Mouse (Mus musculus): Measurements from ENCODE around the gene Plekhm3. TPM values are rescaled to one million over a fixed set of nuclear protein-coding genes. Genes with fewer than 3 reads are reported as not detected.

Plekhm3 gene
- total RNA-seq, 1 experiment = 9.8 TPM

DNA sequence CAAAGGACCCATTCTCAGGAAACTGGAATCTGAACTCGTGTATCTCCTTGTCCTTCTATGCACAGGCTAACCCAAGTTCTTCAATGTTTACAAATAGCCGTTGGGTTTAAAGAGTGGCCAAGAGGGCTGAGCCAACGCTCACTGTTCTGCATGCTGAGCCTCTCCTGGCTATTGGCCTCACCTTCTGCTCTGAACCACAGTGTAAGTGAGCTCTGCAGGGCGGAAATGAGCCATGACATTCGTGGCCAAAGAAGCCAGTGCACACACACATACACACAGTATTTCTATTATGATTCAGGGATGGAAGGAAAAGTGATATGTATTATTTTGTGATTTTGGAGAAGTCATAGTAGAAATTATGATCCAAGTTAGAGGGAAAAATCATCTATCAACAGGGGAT, 138.9 kb downstream of the Plekhm3 start:
- TF ChIP-seq ZNF384 (IDR thresholded peaks at IDR 0.05; ENCODE audit: low read depth, low read length) (no peak), HCFC1 (IDR thresholded peaks at IDR 0.05; ENCODE audit: borderline replicate concordance, insufficient read depth, low read length) (no peak), ZC3H11A (IDR thresholded peaks at IDR 0.05; ENCODE audit: borderline replicate concordance, low read depth, low read length) (no peak), CHD2 (IDR thresholded peaks at IDR 0.05; ENCODE audit: low read depth, low read length) (no peak), MAFK (IDR thresholded peaks at IDR 0.05; ENCODE audit: insufficient read depth, low read depth, low read length) (no peak)
- in situ Hi-C loops (cut with MboI; ENCODE audit: low sequenced_read_pairs in 2 of 2, unreplicated experiment in 2 of 2) = no loop called here
- H3K4me3 ChIP-seq (ENCODE audit: insufficient read depth in 1 of 2, low read depth in 1 of 2, low read length in 2 of 2, poor library complexity in 1 of 2, severe bottlenecking in 1 of 2) = no peak overlapping the region
- H3K9ac ChIP-seq (ENCODE audit: insufficient read depth, low read depth, low read length, poor library complexity, severe bottlenecking) = no peak overlapping the region
- H3K27ac ChIP-seq (ENCODE audit: insufficient read depth, low read depth, low read length, poor library complexity, severe bottlenecking) = no peak overlapping the region
- no peaks in the 10 kb centered on the region for H3K4me1 ChIP-seq (ENCODE audit: control insufficient read depth in 2 of 2, insufficient read depth in 2 of 2, low read length in 2 of 2, poor library complexity in 1 of 2)
- H3K36me3 ChIP-seq (ENCODE audit: control insufficient read depth, insufficient read depth, low read length, poor library complexity, severe bottlenecking) = no peaks in the 10 kb centered on the region
- no peak for DNase-seq (ENCODE audit: low read depth, low spot score)
- no peaks in the 10 kb centered on the region for H3K9me3 ChIP-seq (ENCODE audit: control insufficient read depth, insufficient read depth, low read depth, low read length)

DNA sequence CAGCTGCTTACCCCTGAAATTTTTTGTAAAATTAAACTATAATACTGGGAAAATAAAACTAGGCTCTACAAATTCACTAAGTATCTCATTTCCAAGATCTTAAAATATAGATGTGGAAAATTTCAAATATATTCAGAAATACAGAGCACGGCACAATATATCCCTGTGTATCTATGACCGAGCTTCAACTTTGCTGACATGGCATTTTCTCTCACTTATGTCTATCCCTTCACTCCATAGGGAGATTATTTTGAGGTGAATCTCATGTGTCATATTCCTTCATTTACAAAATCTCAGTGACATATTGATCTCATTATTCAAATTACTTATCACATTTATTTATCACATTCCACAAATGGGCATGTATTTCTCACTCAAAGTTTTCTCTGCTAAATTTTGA, 143.4 kb downstream of the Plekhm3 start:
- no peak overlapping the region for H3K9ac ChIP-seq (ENCODE audit: insufficient read depth, low read depth, low read length, poor library complexity, severe bottlenecking)
- TF ChIP-seq ZNF384 (IDR thresholded peaks at IDR 0.05; ENCODE audit: low read depth, low read length) = no peak
- no peak for TF ChIP-seq CHD2 (IDR thresholded peaks at IDR 0.05; ENCODE audit: low read depth, low read length)
- TF ChIP-seq HCFC1 (IDR thresholded peaks at IDR 0.05; ENCODE audit: borderline replicate concordance, insufficient read depth, low read length) = no peak
- peak; percentile 88 for TF ChIP-seq MAFK (IDR thresholded peaks at IDR 0.05; ENCODE audit: insufficient read depth, low read depth, low read length)
- no peaks in the 10 kb centered on the region for H3K9me3 ChIP-seq (ENCODE audit: control insufficient read depth, insufficient read depth, low read depth, low read length)
- in situ Hi-C loops (cut with MboI; ENCODE audit: low sequenced_read_pairs in 2 of 2, unreplicated experiment in 2 of 2) = no loop called here
- no peak for DNase-seq (ENCODE audit: low read depth, low spot score)
- no peaks in the 10 kb centered on the region for H3K36me3 ChIP-seq (ENCODE audit: control insufficient read depth, insufficient read depth, low read length, poor library complexity, severe bottlenecking)
- no peak overlapping the region for H3K27ac ChIP-seq (ENCODE audit: insufficient read depth, low read depth, low read length, poor library complexity, severe bottlenecking)
- no peaks in the 10 kb centered on the region for H3K4me1 ChIP-seq (ENCODE audit: control insufficient read depth in 2 of 2, insufficient read depth in 2 of 2, low read length in 2 of 2, poor library complexity in 1 of 2)
- no peak overlapping the region for H3K4me3 ChIP-seq (ENCODE audit: insufficient read depth in 1 of 2, low read depth in 1 of 2, low read length in 2 of 2, poor library complexity in 1 of 2, severe bottlenecking in 1 of 2)

DNA sequence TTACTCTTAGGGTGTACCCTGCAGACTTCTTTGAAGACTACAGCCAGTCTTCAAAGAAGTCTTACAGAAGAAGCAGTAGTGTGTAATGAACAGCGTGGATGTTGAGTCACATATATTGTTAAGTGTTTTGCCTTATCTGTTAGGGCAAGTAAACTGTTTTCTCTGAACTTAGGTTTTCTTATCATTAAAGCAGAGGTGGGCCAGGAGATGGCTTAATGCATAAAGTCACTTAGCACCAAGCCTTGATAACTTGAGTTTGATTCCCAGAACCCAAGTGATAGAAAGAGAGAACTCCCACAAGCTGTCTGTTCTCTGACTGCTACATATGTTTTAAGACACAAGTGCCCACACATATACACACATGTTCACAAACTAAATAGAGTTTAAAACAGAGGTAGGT, 144.7 kb downstream of the Plekhm3 start:
- Histone ChIP-seq H3K9me3 (ENCODE audit: control insufficient read depth, insufficient read depth, low read depth, low read length) (no peaks in the 10 kb centered on the region), H3K9ac (ENCODE audit: insufficient read depth, low read depth, low read length, poor library complexity, severe bottlenecking) (no peak overlapping the region), H3K36me3 (ENCODE audit: control insufficient read depth, insufficient read depth, low read length, poor library complexity, severe bottlenecking) (no peaks in the 10 kb centered on the region), H3K27ac (ENCODE audit: insufficient read depth, low read depth, low read length, poor library complexity, severe bottlenecking) (no peak overlapping the region), H3K4me3 (ENCODE audit: insufficient read depth in 1 of 2, low read depth in 1 of 2, low read length in 2 of 2, poor library complexity in 1 of 2, severe bottlenecking in 1 of 2) (no peak overlapping the region), H3K4me1 (ENCODE audit: control insufficient read depth in 2 of 2, insufficient read depth in 2 of 2, low read length in 2 of 2, poor library complexity in 1 of 2) (no peaks in the 10 kb centered on the region)
- in situ Hi-C loops (cut with MboI; ENCODE audit: low sequenced_read_pairs in 2 of 2, unreplicated experiment in 2 of 2) = no loop called here
- TF ChIP-seq ZC3H11A (IDR thresholded peaks at IDR 0.05; ENCODE audit: borderline replicate concordance, low read depth, low read length) (no peak), HCFC1 (IDR thresholded peaks at IDR 0.05; ENCODE audit: borderline replicate concordance, insufficient read depth, low read length) (no peak), ZNF384 (IDR thresholded peaks at IDR 0.05; ENCODE audit: low read depth, low read length) (no peak), MAFK (IDR thresholded peaks at IDR 0.05; ENCODE audit: insufficient read depth, low read depth, low read length) (no peak), CHD2 (IDR thresholded peaks at IDR 0.05; ENCODE audit: low read depth, low read length) (no peak)
- no peak for DNase-seq (ENCODE audit: low read depth, low spot score)

DNA sequence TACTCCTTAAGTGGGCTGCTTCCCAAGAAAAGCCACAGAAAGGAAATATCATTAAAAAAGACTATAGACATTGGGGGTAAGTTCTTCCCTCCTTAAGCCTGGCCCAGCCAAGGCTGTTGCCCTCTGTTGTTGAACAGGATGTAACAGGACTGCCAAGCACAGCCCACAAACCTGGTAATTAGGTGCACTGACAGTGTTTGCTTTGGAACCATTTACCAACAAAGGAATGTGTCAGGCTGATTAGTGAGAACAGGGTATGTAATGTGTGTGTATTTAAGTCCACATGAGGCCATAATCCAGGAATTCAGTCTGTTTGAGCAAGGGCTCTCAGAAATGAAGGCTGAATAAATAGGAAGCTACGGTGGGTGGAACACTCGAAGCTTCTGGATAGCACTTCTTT, 147.5 kb downstream of the Plekhm3 start:
- DNase-seq (ENCODE audit: low read depth, low spot score) = no peak
- no peak overlapping the region for H3K4me3 ChIP-seq (ENCODE audit: insufficient read depth in 1 of 2, low read depth in 1 of 2, low read length in 2 of 2, poor library complexity in 1 of 2, severe bottlenecking in 1 of 2)
- no peak overlapping the region for H3K9ac ChIP-seq (ENCODE audit: insufficient read depth, low read depth, low read length, poor library complexity, severe bottlenecking)
- H3K36me3 ChIP-seq (ENCODE audit: control insufficient read depth, insufficient read depth, low read length, poor library complexity, severe bottlenecking) = no peaks in the 10 kb centered on the region
- no peak overlapping the region for H3K27ac ChIP-seq (ENCODE audit: insufficient read depth, low read depth, low read length, poor library complexity, severe bottlenecking)
- TF ChIP-seq MAFK (IDR thresholded peaks at IDR 0.05; ENCODE audit: insufficient read depth, low read depth, low read length) (no peak), CHD2 (IDR thresholded peaks at IDR 0.05; ENCODE audit: low read depth, low read length) (no peak), HCFC1 (IDR thresholded peaks at IDR 0.05; ENCODE audit: borderline replicate concordance, insufficient read depth, low read length) (no peak), ZC3H11A (IDR thresholded peaks at IDR 0.05; ENCODE audit: borderline replicate concordance, low read depth, low read length) (no peak), ZNF384 (IDR thresholded peaks at IDR 0.05; ENCODE audit: low read depth, low read length) (no peak)
- in situ Hi-C loops (cut with MboI; ENCODE audit: low sequenced_read_pairs in 2 of 2, unreplicated experiment in 2 of 2) = no loop called here
- no peaks in the 10 kb centered on the region for H3K9me3 ChIP-seq (ENCODE audit: control insufficient read depth, insufficient read depth, low read depth, low read length)
- H3K4me1 ChIP-seq (ENCODE audit: control insufficient read depth in 2 of 2, insufficient read depth in 2 of 2, low read length in 2 of 2, poor library complexity in 1 of 2) = no peaks in the 10 kb centered on the region

- DNase-seq (ENCODE audit: low read depth, low spot score) = no peak
- H3K36me3 ChIP-seq (ENCODE audit: control insufficient read depth, insufficient read depth, low read length, poor library complexity, severe bottlenecking) = no peaks in the 10 kb centered on the region
- in situ Hi-C loops (cut with MboI; ENCODE audit: low sequenced_read_pairs in 2 of 2, unreplicated experiment in 2 of 2) = no loop called here
Measured at GRCm38 (mm10) chr1:64807766-64808165, 148.9 kb downstream of the Plekhm3 start.

More at GRCm38 (mm10) chr1:64807766-64808165, 148.9 kb downstream of the Plekhm3 start:
- Histone ChIP-seq H3K4me1 (ENCODE audit: control insufficient read depth in 2 of 2, insufficient read depth in 2 of 2, low read length in 2 of 2, poor library complexity in 1 of 2) (peaks cover 0 to 3% of the 10 kb centered on the region in 2 experiments; a peak in 1 of 4 replicates), H3K4me3 (ENCODE audit: insufficient read depth in 1 of 2, low read depth in 1 of 2, low read length in 2 of 2, poor library complexity in 1 of 2, severe bottlenecking in 1 of 2) (no peak overlapping the region), H3K9me3 (ENCODE audit: control insufficient read depth, insufficient read depth, low read depth, low read length) (no peaks in the 10 kb centered on the region), H3K27ac (ENCODE audit: insufficient read depth, low read depth, low read length, poor library complexity, severe bottlenecking) (no peak overlapping the region), H3K9ac (ENCODE audit: insufficient read depth, low read depth, low read length, poor library complexity, severe bottlenecking) (no peak overlapping the region)
- TF ChIP-seq ZC3H11A (IDR thresholded peaks at IDR 0.05; ENCODE audit: borderline replicate concordance, low read depth, low read length) (no peak), HCFC1 (IDR thresholded peaks at IDR 0.05; ENCODE audit: borderline replicate concordance, insufficient read depth, low read length) (no peak), CHD2 (IDR thresholded peaks at IDR 0.05; ENCODE audit: low read depth, low read length) (no peak), ZNF384 (IDR thresholded peaks at IDR 0.05; ENCODE audit: low read depth, low read length) (no peak), MAFK (IDR thresholded peaks at IDR 0.05; ENCODE audit: insufficient read depth, low read depth, low read length) (no peak)
